Comparison of ENCODE assay signal across 8 mouse cellular contexts in the genomic region with DNA sequence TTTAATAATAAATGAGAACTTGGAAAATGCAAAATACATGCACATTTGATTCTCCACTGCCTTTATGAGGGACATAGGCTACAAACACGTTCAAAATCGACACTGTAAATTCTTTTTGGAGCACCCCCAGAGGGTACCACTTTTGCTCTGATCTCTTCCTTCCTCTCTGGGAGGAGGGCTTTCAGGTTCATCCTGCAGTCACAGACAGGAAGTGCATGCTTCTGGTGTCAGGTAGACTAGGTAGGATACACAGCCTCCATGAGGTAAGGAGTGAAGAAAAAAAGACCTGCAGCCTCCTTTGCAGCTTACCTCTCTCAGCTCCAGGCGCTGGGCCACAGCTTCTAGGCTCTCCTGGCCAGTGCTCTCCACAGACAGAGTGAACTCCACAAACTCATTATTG. TPM values are rescaled to one million over a fixed set of nuclear protein-coding genes. Genes with fewer than 3 reads are reported as not detected.
DNase-seq lines count a peak whose midpoint lies in the region; ATAC-seq and TF ChIP-seq lines count a peak whose summit lies in the region.

No protein-coding gene starts in this region.

- no peak for TF ChIP-seq POLR2A in cerebellum, adult 2 months (IDR thresholded peaks at IDR 0.05; ENCODE audit: borderline replicate concordance, insufficient read depth, low read length)

- no peaks in the 10 kb centered on the region for H3K27me3 ChIP-seq in cerebellum, adult 2 months (ENCODE audit: control insufficient read depth, insufficient read depth, low read length)
- no peaks in the 10 kb centered on the region for H3K27me3 ChIP-seq in forebrain, embryonic 14.5 days (replicated peaks; ENCODE audit: control insufficient read depth, insufficient read depth, low read length)
- H3K27me3 ChIP-seq in liver, embryonic 15.5 days: peaks cover 38% of the 10 kb centered on the region

- no peak overlapping the region for H3K27ac ChIP-seq in cerebellum, adult 2 months (ENCODE audit: insufficient read depth, low read length)
- H3K27ac ChIP-seq in forebrain, embryonic 14.5 days (ENCODE audit: low read depth, low read length): no peak overlapping the region
- no peak overlapping the region for H3K27ac ChIP-seq in liver, embryonic 15.5 days (replicated peaks)

- peaks cover 12% of the 10 kb centered on the region for H3K4me1 ChIP-seq in cerebellum, adult 2 months (ENCODE audit: control insufficient read depth, insufficient read depth, low read length)
- peaks cover 11% of the 10 kb centered on the region for H3K4me1 ChIP-seq in forebrain, embryonic 14.5 days (ENCODE audit: control insufficient read depth, insufficient read depth, low read length)
- H3K4me1 ChIP-seq in liver, embryonic 15.5 days (replicated peaks): peaks cover 29% of the 10 kb centered on the region

- WGBS in cerebellum, adult 2 months: 63% methylated on average over 3 of the region's 3 CpGs
- WGBS in forebrain, embryonic 14.5 days: 76% methylated on average over 3 of the region's 3 CpGs
- WGBS in liver, embryonic 15.5 days (ENCODE audit: insufficient replicate concordance): 43% methylated on average over 3 of the region's 3 CpGs

- H3K36me3 ChIP-seq in forebrain, embryonic 14.5 days (ENCODE audit: control insufficient read depth, insufficient read depth, low read length): 0 out of 2 replicates have a peak, but pooled peaks cover 3% of the 10 kb centered on the region
- H3K36me3 ChIP-seq in liver, embryonic 15.5 days (replicated peaks): 0 out of 2 replicates have a peak, but pooled peaks cover 2% of the 10 kb centered on the region

- no peak for TF ChIP-seq CTCF in cerebellum, adult 2 months (IDR thresholded peaks at IDR 0.05; ENCODE audit: borderline replicate concordance, insufficient read depth, low read depth, low read length)

- peak overlapping the region; percentile 2; the same call in 1 of the 2 replicates for H3K9ac ChIP-seq in forebrain, embryonic 14.5 days (ENCODE audit: low read length)
- H3K9ac ChIP-seq in liver, embryonic 15.5 days: no peak overlapping the region

- DNase-seq in cerebellum, adult 2 months: no peak
- DNase-seq in cerebellum, adult 9-11 months: no peak
- peak; percentile 10 for DNase-seq in CD4-positive helper T cell, adult 2 months (ENCODE audit: low read depth, low spot score)
- no peak for DNase-seq in forebrain, embryonic 14.5 days (ENCODE audit: low spot score)
- no peak for DNase-seq in urinary bladder, postnatal 10 days (ENCODE audit: low spot score)
- no peak for DNase-seq in adrenal gland, postnatal 25 days
- DNase-seq in right cerebral cortex, postnatal 4 days: no peak

- no peak for ATAC-seq in forebrain, embryonic 14.5 days
- ATAC-seq in liver, embryonic 15.5 days (ENCODE audit: insufficient read depth): no peak

- H3K4me2 ChIP-seq in forebrain, embryonic 14.5 days (ENCODE audit: low read length): peak overlapping the region; percentile 60
- peak overlapping the region; percentile 82 for H3K4me2 ChIP-seq in liver, embryonic 15.5 days

- no peaks in the 10 kb centered on the region for H3K9me3 ChIP-seq in forebrain, embryonic 14.5 days (replicated peaks; ENCODE audit: control insufficient read depth, low read length)
- H3K9me3 ChIP-seq in liver, embryonic 15.5 days (replicated peaks): no peaks in the 10 kb centered on the region

- peak overlapping the region; percentile 95 for H3K4me3 ChIP-seq in cerebellum, adult 2 months (replicated peaks; ENCODE audit: insufficient read depth, low read depth, low read length)
- H3K4me3 ChIP-seq in forebrain, embryonic 14.5 days (ENCODE audit: low read depth, low read length): peak overlapping the region; percentile 61
- peak overlapping the region; percentile 65 for H3K4me3 ChIP-seq in liver, embryonic 15.5 days (replicated peaks)

RNA-seq across cellular contexts. Expression of a gene that starts 4.0 kb away (rescaled TPM):
- 14.0 and 15.9 TPM in 2 replicates for polyA plus RNA-seq in cerebellum, adult 2 months (2012; rRNA removed)
- polyA plus RNA-seq in forebrain, embryonic 14.5 days (2014; fragmentation: Nextera tagmentation; extraction: Ambion mirVana): 3.2 and 4.8 TPM in 2 replicates
- polyA plus RNA-seq in liver, embryonic 15.5 days (2015; fragmentation: Nextera tagmentation; extraction: Ambion mirVana): 2.6 and 2.7 TPM in 2 replicates
- total RNA-seq in adrenal gland, postnatal 25 days (2021): 20.8 and 24.0 TPM in 2 replicates

RNA-seq across cellular contexts. Expression of a gene that starts 13.6 kb away (rescaled TPM):
- polyA plus RNA-seq in cerebellum, adult 2 months (2012; rRNA removed): 104 and 105 TPM in 2 replicates
- 126 and 131 TPM in 2 replicates for polyA plus RNA-seq in forebrain, embryonic 14.5 days (2014; fragmentation: Nextera tagmentation; extraction: Ambion mirVana)
- 33.2 and 34.1 TPM in 2 replicates for polyA plus RNA-seq in liver, embryonic 15.5 days (2015; fragmentation: Nextera tagmentation; extraction: Ambion mirVana)
- total RNA-seq in adrenal gland, postnatal 25 days (2021): 90.7 and 130 TPM in 2 replicates
